Mouse (Mus musculus) heart, postnatal 0 days (tissue): ENCODE data around the gene Traf7. TPM values are rescaled to one million over a fixed set of nuclear protein-coding genes. Genes with fewer than 3 reads are reported as not detected.

Source experiments
- ATAC-seq: fragments of 200-750 bp; cut with Nextera tagmentation; 2 replicates; pipeline ENCODE4 v1.8.0; 2017; ENCODE audit warnings: low read depth, moderate number of reproducible peaks, moderate library complexity; ENCODE audit not compliant: insufficient read depth
- DNase-seq: peaks from one replicate; pipeline ENCODE4 v3.0.0-alpha.2; 2016; ENCODE audit warnings: low spot score
- H3K27ac ChIP-seq: fragments of 300-500 bp; sonication (generic); 2 replicates; pipeline ENCODE4 v1.5.1; 2014; ENCODE audit warnings: low read depth, mild to moderate bottlenecking
- H3K27me3 ChIP-seq: fragments of 300-500 bp; sonication (generic); 2 replicates; pipeline ENCODE4 v1.6.1; 2014; ENCODE audit warnings: low read length, mixed read lengths; ENCODE audit not compliant: control insufficient read depth, insufficient read depth
- H3K36me3 ChIP-seq: fragments of 300-500 bp; sonication (generic); replicated peaks from 2 replicates; pipeline ENCODE4 v1.6.1; 2014; ENCODE audit warnings: low read length, mixed read lengths; ENCODE audit not compliant: control insufficient read depth, insufficient read depth
- H3K4me1 ChIP-seq: fragments of 300-500 bp; sonication (generic); 2 replicates; pipeline ENCODE4 v1.6.1; 2014; ENCODE audit warnings: antibody characterized with exemption; ENCODE audit not compliant: control insufficient read depth, insufficient read depth
- H3K4me2 ChIP-seq: fragments of 300-500 bp; sonication (generic); 2 replicates; pipeline ENCODE4 v1.6.1; 2014; ENCODE audit warnings: low read depth, mild to moderate bottlenecking, low read length, moderate library complexity
- H3K4me3 ChIP-seq: fragments of 300-500 bp; sonication (generic); 2 replicates; pipeline ENCODE4 v1.5.1; 2014; ENCODE audit warnings: low read depth, low read length
- H3K9ac ChIP-seq: fragments of 300-500 bp; sonication (generic); replicated peaks from 2 replicates; pipeline ENCODE4 v1.6.1; 2014; ENCODE audit warnings: low read depth, low read length, mixed read lengths
- H3K9me3 ChIP-seq: fragments of 300-500 bp; sonication (generic); replicated peaks from 2 replicates; pipeline ENCODE4 v1.6.1; 2016; ENCODE audit warnings: low read length; ENCODE audit not compliant: control insufficient read depth
- CTCF ChIP-seq: IDR thresholded peaks from 2 replicates; pipeline ENCODE4 v1.5.1; 2016; ENCODE audit warnings: antibody characterized with exemption, control low read depth, low read depth
- EP300 ChIP-seq: IDR thresholded peaks from 2 replicates; pipeline ENCODE4 v1.6.1; 2016; ENCODE audit warnings: antibody characterized with exemption, low read depth
- WGBS: fragments of 180-500 bp; shearing (Covaris S2); extraction: QIAGEN DNeasy Blood & Tissue Kit; methylation state at CpG from one replicate; pipeline ENCODE4 v1.1.7; 2014; 5-methylcytosine and 5-hydroxymethylcytosine counted together
- polyA plus RNA-seq: library from polyadenylated mRNA; unstranded; fragments of >200 nt; fragmentation: Nextera tagmentation; extraction: Ambion mirVana; gene quantifications from 2 replicates; pipeline ENCODE4 v1.2.1, GENCODE M21; 2015
- total RNA-seq: library from RNA; depleted of rRNA; stranded (reverse); fragments of >200 nt; gene quantifications from 2 replicates; pipeline ENCODE4 v1.2.3, GENCODE M21; 2014; ENCODE audit warnings: low replicate concordance

Gene Traf7
- total and polyA plus RNA-seq, 2 experiments from 2014 or later, result 48.9 to 281 TPM

- TF ChIP-seq CTCF (peak; percentile 87), EP300 (no peak)
- DNase-seq (no peak), ATAC-seq (no peak)
- Histone ChIP-seq H3K4me1 (peaks cover 24% of the 10 kb centered on the region), H3K27me3 (no peaks in the 10 kb centered on the region), H3K9me3 (no peaks in the 10 kb centered on the region), H3K27ac (peak overlapping the region; percentile 77), H3K36me3 (0 out of 2 replicates have a peak, but pooled peaks cover 7% of the 10 kb centered on the region), H3K4me3 (peak overlapping the region; percentile 58), H3K4me2 (peak overlapping the region; percentile 87), H3K9ac (peak overlapping the region; percentile 64)
- WGBS, result 3% methylated on average over 4 of the region's 4 CpGs
Measured at GRCm38 (mm10) chr17:24529007-24529451, 1.3 kb upstream of the Traf7 start.

DNA sequence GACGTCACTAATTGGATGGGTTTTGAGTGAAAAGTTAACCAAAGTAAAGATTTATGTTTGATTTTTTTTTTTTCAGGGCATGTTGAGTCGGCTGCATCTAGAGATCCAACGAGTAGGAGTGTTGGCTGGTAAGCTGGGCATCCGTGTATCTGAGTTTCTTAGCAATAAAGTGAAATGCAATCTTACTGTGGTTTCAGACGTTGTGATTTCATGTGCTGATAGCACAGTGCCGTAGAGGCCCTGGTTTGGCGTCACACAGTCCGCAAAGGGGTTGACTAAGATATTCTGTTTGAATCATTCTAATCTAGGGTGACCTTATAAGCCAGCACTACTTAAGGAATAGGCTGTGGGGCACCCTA lies 801 bp upstream of the Traf7 start:
- Histone ChIP-seq H3K36me3 (0 out of 2 replicates have a peak, but pooled peaks cover 7% of the 10 kb centered on the region), H3K9ac (peak overlapping the region; percentile 64), H3K4me2 (peak overlapping the region; percentile 87), H3K4me1 (peaks cover 24% of the 10 kb centered on the region), H3K4me3 (peak overlapping the region; percentile 58), H3K27ac (peak overlapping the region; percentile 77), H3K9me3 (no peaks in the 10 kb centered on the region), H3K27me3 (no peaks in the 10 kb centered on the region)
- DNase-seq, result no peak
- ATAC-seq, result no peak
- under 1% methylated on average over 8 of the region's 8 CpGs for WGBS
- TF ChIP-seq CTCF (no peak), EP300 (no peak)

GRCm38 (mm10) chr17:24527315-24527714 lies 423 bp downstream of the Traf7 start:
- Histone ChIP-seq H3K27ac (peak overlapping the region; percentile 79), H3K4me3 (peak overlapping the region; percentile 87), H3K9me3 (no peaks in the 10 kb centered on the region), H3K4me2 (peak overlapping the region; percentile 59), H3K27me3 (no peaks in the 10 kb centered on the region), H3K9ac (peak overlapping the region; percentile 76), H3K4me1 (peaks cover 18% of the 10 kb centered on the region), H3K36me3 (0 out of 2 replicates have a peak, but pooled peaks cover 7% of the 10 kb centered on the region)
- 2% methylated on average over 11 of the region's 19 CpGs for WGBS
- ATAC-seq (no peak), DNase-seq (no peak)
- no peak for TF ChIP-seq CTCF
- TF ChIP-seq EP300, result no peak

- no peaks in the 10 kb centered on the region for H3K9me3 ChIP-seq
- H3K9ac ChIP-seq, result 0 out of 2 replicates have a peak overlapping the region, but pooled peaks have one; percentile 13
- DNase-seq (peak; percentile 67), ATAC-seq (no peak)
- peaks cover 16% of the 10 kb centered on the region for H3K4me1 ChIP-seq
- H3K27me3 ChIP-seq, result no peaks in the 10 kb centered on the region
- H3K4me2 ChIP-seq, result no peak overlapping the region; the same call in 1 of the 2 replicates
- 0 out of 2 replicates have a peak, but pooled peaks cover 3% of the 10 kb centered on the region for H3K36me3 ChIP-seq
- 27% methylated on average over 2 of the region's 2 CpGs for WGBS
- H3K27ac ChIP-seq, result peak overlapping the region; percentile 58
- no peak overlapping the region for H3K4me3 ChIP-seq
- TF ChIP-seq CTCF (no peak), EP300 (no peak)
Measured at GRCm38 (mm10) chr17:24524734-24525133, 3.0 kb downstream of the Traf7 start.

- no peak overlapping the region for H3K4me2 ChIP-seq
- 80% methylated on average over 4 of the region's 4 CpGs for WGBS
- H3K27me3 ChIP-seq, result no peaks in the 10 kb centered on the region
- no peaks in the 10 kb centered on the region for H3K4me1 ChIP-seq
- H3K9ac ChIP-seq, result no peak overlapping the region
- no peak for ATAC-seq
- no peak for DNase-seq
- H3K9me3 ChIP-seq, result no peaks in the 10 kb centered on the region
- no peak overlapping the region for H3K27ac ChIP-seq
- H3K4me3 ChIP-seq, result no peak overlapping the region
- TF ChIP-seq CTCF (no peak), EP300 (no peak)
- H3K36me3 ChIP-seq, result peaks cover 42% of the 10 kb centered on the region
Measured at GRCm38 (mm10) chr17:24520450-24520849, 7.3 kb downstream of the Traf7 start.
